Mouse (Mus musculus): ENCODE measurements at regions not wholly inside any gene's neighbourhood (a gene's known extent, or its start where the extent isn't known, plus 50 kb on each side); places are given as distances from the start of the nearest gene placed in this dataset.
A peak's percentile ranks its signal among the peaks of the same experiment; 100 is the strongest.
"Not testable (repeated sequence)": the region's sequence is repeated elsewhere in the genome, so short reads cannot be mapped to it uniquely, and the experiment has no call there.

- DNase-seq (ENCODE audit: low spot score) = not testable (repeated sequence)
Observed at GRCm38 (mm10) chrX:50602461-50602875, 174.2 kb upstream of the Olfr1324 start.

DNA sequence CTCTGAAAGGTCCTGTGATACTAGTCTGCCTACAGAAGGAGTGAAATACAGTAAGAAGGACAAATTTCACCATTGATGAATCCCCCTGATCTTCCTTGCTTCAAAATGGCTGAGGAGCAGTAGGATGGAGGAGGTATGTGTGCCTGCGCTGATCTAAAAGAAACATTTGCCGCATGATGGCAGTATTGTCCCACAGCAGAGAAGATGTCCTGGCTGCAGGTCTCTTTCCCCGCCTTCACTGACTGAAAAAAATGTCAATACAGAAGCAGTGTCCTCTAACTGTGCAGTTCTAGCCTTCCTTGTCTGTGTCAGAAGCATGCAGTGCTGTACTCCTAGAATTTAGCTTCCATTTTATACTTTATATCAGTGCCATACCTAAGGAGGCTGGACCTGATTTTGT, 172.0 kb upstream of the Olfr1324 start:
- not testable (repeated sequence) for DNase-seq (ENCODE audit: low spot score)

GRCm38 (mm10) chrX:50599780-50600179, 171.5 kb upstream of the Olfr1324 start:
- no peak for DNase-seq (ENCODE audit: low spot score)

- not testable (repeated sequence) for DNase-seq (ENCODE audit: low spot score)
Observed at GRCm38 (mm10) chrX:50597626-50598025, 169.3 kb upstream of the Olfr1324 start.

- no peak for DNase-seq (ENCODE audit: low spot score)
Observed at GRCm38 (mm10) chrX:50597105-50597504, 168.8 kb upstream of the Olfr1324 start.

GRCm38 (mm10) chrX:50594976-50595375, 166.7 kb upstream of the Olfr1324 start:
- DNase-seq (ENCODE audit: low spot score) = not testable (repeated sequence)

DNA sequence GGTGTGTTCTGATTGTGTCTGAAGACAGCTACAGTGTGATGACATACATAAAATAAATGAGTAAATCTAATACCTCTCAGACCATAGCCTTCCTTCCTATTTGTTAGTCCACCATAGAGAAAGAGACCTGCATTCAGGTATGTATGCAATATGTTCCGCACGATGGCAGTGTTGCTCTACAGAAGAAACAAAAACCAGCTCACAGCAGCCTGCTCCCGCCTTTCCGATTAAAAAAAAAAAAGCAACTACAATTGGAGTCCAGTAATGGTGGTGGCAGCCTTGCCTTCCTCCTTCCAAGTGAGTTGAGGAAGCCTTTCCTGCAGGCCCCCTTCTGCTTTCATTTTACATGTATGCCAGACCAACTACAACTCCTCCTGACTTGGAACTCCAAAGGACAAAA, 163.2 kb upstream of the Olfr1324 start:
- DNase-seq (ENCODE audit: low spot score) = no peak

- no peak for DNase-seq (ENCODE audit: low spot score)
Observed at GRCm38 (mm10) chrX:50590673-50591341, 162.5 kb upstream of the Olfr1324 start.

DNA sequence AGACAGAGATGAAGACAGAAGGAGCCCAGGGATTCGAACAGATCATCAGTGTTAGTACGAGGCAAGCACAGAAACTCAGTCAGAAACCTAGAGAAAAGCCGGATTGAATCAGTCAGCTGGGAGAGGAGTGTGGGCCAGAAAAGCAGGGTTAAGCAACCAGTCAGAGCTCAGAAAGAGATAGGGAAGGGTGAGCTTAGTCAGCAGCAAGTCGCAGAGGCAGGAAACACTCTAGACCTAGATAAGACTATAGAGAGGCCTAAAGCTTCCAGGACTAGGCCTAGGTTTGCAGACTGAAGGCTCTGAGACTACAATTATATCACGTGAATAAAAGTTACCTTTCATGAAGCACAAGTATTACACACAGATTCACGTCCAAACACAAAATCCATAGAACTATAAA, 160.6 kb upstream of the Olfr1324 start:
- no peak for DNase-seq (ENCODE audit: low spot score)

DNA sequence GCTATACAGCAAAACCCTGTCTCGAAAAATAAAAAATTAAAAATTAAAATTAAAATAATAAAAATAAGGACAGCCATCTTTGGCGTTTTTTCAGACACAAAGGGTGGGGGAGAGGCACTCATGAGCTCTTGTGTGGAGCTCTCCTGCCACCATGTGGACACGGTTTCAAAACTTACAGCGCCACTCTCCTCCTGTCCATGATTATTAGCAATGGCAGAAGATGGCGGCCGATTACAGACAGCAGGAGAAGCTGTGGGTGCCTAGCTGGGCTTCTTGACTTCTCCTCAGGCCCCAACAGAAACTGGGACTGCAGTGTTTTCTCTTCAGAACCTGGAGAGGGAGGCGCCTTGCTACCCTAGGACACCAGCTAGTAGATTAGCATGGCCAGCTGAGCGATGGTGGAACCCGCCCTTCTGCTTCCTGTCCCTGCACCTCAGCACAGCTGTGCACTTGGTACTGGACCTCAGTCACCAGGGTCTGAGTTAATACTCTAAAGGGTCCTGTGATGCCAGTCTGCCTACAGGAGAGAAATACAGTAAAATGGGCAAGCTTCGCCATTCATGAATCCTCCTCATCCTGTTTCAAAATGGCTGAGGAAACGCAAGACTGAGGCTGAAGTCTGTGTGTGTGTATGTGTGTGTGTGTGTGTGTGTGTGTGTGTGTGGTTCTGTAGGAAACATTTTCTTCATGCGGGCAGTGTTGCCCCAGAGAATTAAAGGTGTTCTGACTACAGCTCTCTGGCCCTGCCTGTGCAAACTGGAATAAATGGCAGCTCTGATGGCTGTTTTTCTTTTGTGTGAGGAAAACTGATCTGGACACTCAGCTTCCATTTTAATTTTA, 155.7 kb upstream of the Olfr1324 start:
- no peak for DNase-seq (ENCODE audit: low spot score)

- DNase-seq (ENCODE audit: low spot score) = no peak
Observed at GRCm38 (mm10) chrX:50580200-50580599, 151.9 kb upstream of the Olfr1324 start.

GRCm38 (mm10) chrX:50576824-50577223, 148.5 kb upstream of the Olfr1324 start:
- DNase-seq (ENCODE audit: low spot score) = no peak

GRCm38 (mm10) chrX:50572191-50573095, 144.1 kb upstream of the Olfr1324 start:
- DNase-seq (ENCODE audit: low spot score) = not testable (repeated sequence)

DNA sequence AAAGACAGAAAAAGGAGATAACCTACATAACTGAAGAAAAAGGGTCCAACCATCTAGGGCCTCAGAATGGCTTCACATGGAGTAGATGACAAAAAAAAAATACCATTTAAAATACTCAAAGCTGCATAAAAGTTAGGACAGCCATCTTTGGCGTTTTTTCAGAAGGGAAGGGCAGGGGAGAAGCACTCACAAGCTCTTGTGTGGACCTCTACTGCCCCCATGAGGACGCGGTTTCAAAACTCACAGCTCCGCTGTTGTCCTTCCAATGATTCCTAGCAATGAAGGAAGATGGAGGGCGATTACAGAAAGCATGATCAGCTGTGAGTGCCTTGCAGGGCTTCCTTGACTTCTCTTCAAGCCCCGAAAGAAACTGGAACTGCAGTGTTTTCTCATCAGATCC, 140.8 kb upstream of the Olfr1324 start:
- DNase-seq (ENCODE audit: low spot score) = no peak

- DNase-seq (ENCODE audit: low spot score) = no peak
Observed at GRCm38 (mm10) chrX:50566345-50566744, 138.0 kb upstream of the Olfr1324 start.

- not testable (repeated sequence) for DNase-seq (ENCODE audit: low spot score)
Observed at GRCm38 (mm10) chrX:50565031-50565430, 136.7 kb upstream of the Olfr1324 start.

- DNase-seq (ENCODE audit: low spot score) = no peak
Observed at GRCm38 (mm10) chrX:50560915-50561314, 132.6 kb upstream of the Olfr1324 start.

DNA sequence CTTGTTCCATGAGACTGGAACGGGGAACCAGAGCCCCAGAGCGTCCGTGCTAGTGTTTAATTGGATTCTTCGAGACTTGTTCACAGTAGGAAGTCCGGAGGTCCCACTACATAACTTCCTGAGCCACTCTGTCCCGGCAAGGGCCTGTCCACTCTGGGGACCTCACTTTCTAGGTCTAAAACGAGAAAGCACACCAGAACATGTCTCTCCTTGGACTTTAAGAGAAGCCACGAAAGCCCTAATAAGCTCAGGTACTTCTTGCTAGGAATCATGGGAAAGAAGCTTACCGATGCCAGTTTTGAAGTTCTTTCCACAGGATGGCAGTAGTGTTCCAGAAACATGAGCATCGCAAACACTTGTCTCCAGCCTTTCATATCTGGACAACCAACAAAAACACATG, 122.0 kb upstream of the Olfr1324 start:
- no peak for DNase-seq (ENCODE audit: low spot score)

- DNase-seq (ENCODE audit: low spot score) = no peak
Observed at GRCm38 (mm10) chrX:50549713-50550112, 121.4 kb upstream of the Olfr1324 start.

DNA sequence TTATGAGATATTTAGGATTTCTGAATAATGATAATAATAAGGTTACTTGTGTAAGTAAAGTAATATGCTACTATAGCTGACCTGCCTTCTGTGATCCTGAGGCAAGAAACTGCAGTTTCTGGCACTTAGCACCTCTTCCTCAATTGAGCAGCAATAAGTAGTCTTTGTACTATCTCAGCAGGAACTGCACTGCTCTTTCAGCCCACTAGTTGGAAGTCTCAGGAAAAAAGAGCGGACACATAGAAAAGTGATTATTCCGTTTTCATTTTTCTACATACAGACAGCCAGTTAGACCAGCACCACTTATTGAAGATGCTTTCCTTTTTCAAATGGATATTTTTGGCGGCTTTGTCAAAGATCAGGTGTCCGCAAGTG, 109.5 kb upstream of the Olfr1324 start:
- DNase-seq (ENCODE audit: low spot score) = not testable (repeated sequence)

DNA sequence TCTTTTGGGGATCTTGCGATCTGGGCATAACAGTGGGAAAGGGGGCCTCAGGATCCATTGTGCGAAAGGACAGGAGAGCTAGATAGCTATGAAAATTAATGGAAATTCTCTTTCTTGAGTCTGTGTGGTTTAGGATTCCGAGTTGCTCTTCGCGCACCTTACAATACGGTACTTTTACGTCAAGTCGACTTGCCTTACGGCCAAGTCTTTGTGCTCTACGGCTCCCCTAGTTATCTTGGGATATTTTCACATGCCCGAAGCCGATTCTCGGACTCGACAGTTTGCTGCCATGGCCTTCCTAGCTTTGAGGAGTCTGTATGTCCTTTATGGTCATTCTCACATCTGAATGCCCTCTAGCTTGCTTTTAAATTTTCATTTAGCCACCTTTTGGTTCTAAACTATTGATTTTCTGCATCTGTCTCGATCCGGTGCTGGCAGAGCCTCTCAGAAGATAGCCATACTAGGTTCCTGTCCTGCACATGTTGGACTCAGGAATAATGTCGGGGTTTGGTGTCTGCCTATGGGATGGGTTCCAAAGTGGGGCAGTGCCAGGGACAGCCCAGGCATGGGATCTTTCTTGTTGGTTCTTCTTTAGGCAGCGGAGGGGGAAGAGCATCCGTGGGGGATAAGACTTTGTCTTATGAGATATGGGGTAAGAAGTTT, 109.0 kb upstream of the Olfr1324 start:
- peak; percentile 75 for DNase-seq (ENCODE audit: low spot score)

- no peak for DNase-seq (ENCODE audit: low spot score)
Observed at GRCm38 (mm10) chrX:50504047-50504446, 75.7 kb upstream of the Olfr1324 start.

Data from layer of hippocampus, adult 11-12 months (tissue).